Mouse (Mus musculus) liver, postnatal 0 days (tissue): ENCODE measurements around the gene Pbld2. TPM values are rescaled to one million over a fixed set of nuclear protein-coding genes. Genes with fewer than 3 reads are reported as not detected.
"Not testable (repeated sequence)": the region's sequence is repeated elsewhere in the genome, so short reads cannot be mapped to it uniquely, and the experiment has no call there.

Source experiments
- ATAC-seq: fragments of 200-750 bp; cut with Nextera tagmentation; 2 replicates; pipeline ENCODE4 v1.8.0; 2017; ENCODE audit warnings: mild to moderate bottlenecking, moderate library complexity
- DNase-seq: peaks from one replicate; pipeline ENCODE4 v3.0.0-alpha.2; 2016
- H3K27ac ChIP-seq: fragments of 300-500 bp; sonication (generic); 2 replicates; pipeline ENCODE4 v1.5.1; 2014; ENCODE audit warnings: antibody characterized with exemption, moderate library complexity, mild to moderate bottlenecking, low read depth
- H3K27me3 ChIP-seq: fragments of 300-500 bp; sonication (generic); 2 replicates; pipeline ENCODE4 v1.6.1; 2014; ENCODE audit warnings: low read length, control low read depth, mixed read lengths; ENCODE audit not compliant: insufficient read depth
- H3K36me3 ChIP-seq: fragments of 300-500 bp; sonication (generic); replicated peaks from 2 replicates; pipeline ENCODE4 v1.6.1; 2014; ENCODE audit warnings: mild to moderate bottlenecking, control low read depth, low read length, moderate library complexity, mixed read lengths; ENCODE audit not compliant: insufficient read depth
- H3K4me1 ChIP-seq: fragments of 300-500 bp; sonication (generic); 2 replicates; pipeline ENCODE4 v1.6.1; 2014; ENCODE audit warnings: antibody characterized with exemption, mild to moderate bottlenecking, control low read depth; ENCODE audit not compliant: insufficient read depth
- H3K4me2 ChIP-seq: fragments of 300-500 bp; sonication (generic); 2 replicates; pipeline ENCODE4 v1.6.1; 2014; ENCODE audit warnings: low read depth, mild to moderate bottlenecking, low read length, moderate library complexity, mixed read lengths
- H3K4me3 ChIP-seq: fragments of 300-500 bp; sonication (generic); 2 replicates; pipeline ENCODE4 v1.5.1; 2014; ENCODE audit warnings: low read depth, low read length
- H3K9ac ChIP-seq: fragments of 300-500 bp; sonication (generic); replicated peaks from 2 replicates; pipeline ENCODE4 v1.6.1; 2014; ENCODE audit warnings: mild to moderate bottlenecking, moderate library complexity
- H3K9me3 ChIP-seq: fragments of 300-500 bp; sonication (generic); 2 replicates; pipeline ENCODE4 v1.6.1; 2016; ENCODE audit warnings: mild to moderate bottlenecking, control low read depth, low read length, mixed read lengths
- CTCF ChIP-seq: sonication (generic); IDR thresholded peaks from 2 replicates; pipeline ENCODE4 v1.5.1; 2016; ENCODE audit warnings: antibody characterized with exemption, low read depth
- EP300 ChIP-seq: IDR thresholded peaks from 2 replicates; pipeline ENCODE4 v1.6.1; 2016; ENCODE audit warnings: antibody characterized with exemption, low read depth, mild to moderate bottlenecking
- WGBS: fragments of 180-500 bp; shearing (Covaris S2); extraction: QIAGEN DNeasy Blood & Tissue Kit; methylation state at CpG from one replicate; pipeline ENCODE4 v1.1.7; 2014; ENCODE audit not compliant: insufficient replicate concordance; 5-methylcytosine and 5-hydroxymethylcytosine counted together
- polyA plus RNA-seq: library from polyadenylated mRNA; unstranded; fragments of >200 nt; fragmentation: Nextera tagmentation; extraction: Ambion mirVana; gene quantifications from 2 replicates; pipeline ENCODE4 v1.2.1, GENCODE M21; 2015

The Pbld2 gene
- polyA plus RNA-seq, 1 experiment from 2014 or later, result 15.0 TPM

DNA sequence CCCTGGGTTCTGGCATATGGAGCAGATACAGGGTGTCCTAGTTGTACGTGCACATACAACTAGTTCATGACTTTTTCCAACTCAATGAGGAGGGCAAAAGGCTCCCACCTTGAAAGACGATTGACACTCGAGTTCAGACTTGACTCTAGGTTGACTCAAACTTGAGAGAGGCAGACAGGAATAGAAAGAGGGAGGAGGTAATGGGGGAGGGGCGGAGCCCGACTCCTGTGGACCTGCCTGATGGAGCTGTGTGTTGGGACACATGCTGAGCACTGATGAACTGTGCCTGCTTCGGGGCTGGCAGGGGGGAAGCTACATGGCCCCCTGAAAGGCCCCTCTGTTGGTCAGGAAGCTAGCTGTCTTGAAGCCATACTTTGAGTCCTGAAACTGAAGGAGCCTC is 28.9 kb downstream of the Pbld2 start:
- no peaks in the 10 kb centered on the region for H3K9me3 ChIP-seq
- H3K27ac ChIP-seq, result no peak overlapping the region
- H3K4me2 ChIP-seq, result no peak overlapping the region
- no peaks in the 10 kb centered on the region for H3K27me3 ChIP-seq
- H3K9ac ChIP-seq, result no peak overlapping the region
- H3K36me3 ChIP-seq, result no peaks in the 10 kb centered on the region
- H3K4me3 ChIP-seq, result no peak overlapping the region
- H3K4me1 ChIP-seq, result no peaks in the 10 kb centered on the region; the same call in 1 of the 2 replicates
- no peak for ATAC-seq
- WGBS, result 54% methylated on average over 6 of the region's 6 CpGs
- DNase-seq, result no peak
- TF ChIP-seq CTCF (no peak), EP300 (no peak)

DNA sequence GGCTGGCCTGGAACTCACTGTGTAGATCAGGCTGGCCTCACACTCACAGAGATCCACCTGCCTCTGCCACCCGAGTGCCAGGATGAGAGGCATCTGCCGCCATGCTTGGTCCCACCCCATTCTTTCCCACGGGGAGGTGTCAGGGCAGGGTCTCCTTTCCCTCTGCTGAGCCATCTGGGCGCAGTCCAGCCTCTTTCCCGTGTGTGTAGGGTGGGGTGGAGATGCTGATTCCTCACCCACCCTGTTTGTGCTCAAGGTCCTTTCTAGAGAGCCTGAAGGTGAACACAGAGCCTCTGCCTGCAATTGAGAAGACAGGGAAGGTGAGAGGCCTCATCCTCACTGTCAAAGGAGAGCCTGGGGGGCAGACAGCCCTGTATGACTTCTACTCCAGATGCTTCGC is 30.0 kb downstream of the Pbld2 start:
- not testable (repeated sequence) for DNase-seq, H3K9ac ChIP-seq, H3K9me3 ChIP-seq, ATAC-seq, H3K27ac ChIP-seq, H3K27me3 ChIP-seq, H3K4me1 ChIP-seq, H3K36me3 ChIP-seq, H3K4me2 ChIP-seq, H3K4me3 ChIP-seq
- 76% methylated on average over 6 of the region's 6 CpGs for WGBS

DNA sequence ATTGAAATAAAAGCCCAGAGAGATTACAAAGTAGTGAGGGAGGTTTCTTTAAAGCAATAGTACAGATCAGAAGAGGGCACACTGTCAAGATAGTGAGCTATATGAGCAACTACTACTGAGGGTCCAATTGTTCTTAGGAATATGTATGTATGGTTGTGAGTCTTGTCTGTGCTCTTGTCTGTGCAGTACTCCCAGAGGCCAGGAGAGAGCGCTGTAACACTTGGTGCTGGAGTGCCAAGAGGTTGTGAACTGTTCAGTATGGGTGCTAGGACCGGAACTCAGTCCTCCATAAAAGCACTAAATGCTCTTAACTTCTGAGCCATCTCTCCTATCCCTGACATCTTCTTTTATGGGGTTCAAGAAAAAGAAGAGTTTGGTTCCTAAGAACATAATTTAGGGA is 30.5 kb downstream of the Pbld2 start:
- Histone ChIP-seq H3K27ac (no peak overlapping the region), H3K4me2 (no peak overlapping the region), H3K27me3 (no peaks in the 10 kb centered on the region), H3K4me3 (no peak overlapping the region), H3K9ac (no peak overlapping the region), H3K9me3 (no peaks in the 10 kb centered on the region), H3K4me1 (no peaks in the 10 kb centered on the region), H3K36me3 (no peaks in the 10 kb centered on the region)
- DNase-seq (no peak), ATAC-seq (no peak)
- 74% methylated on average over 2 of the region's 2 CpGs for WGBS
- no peak for TF ChIP-seq EP300
- TF ChIP-seq CTCF, result peak; percentile 37

DNA sequence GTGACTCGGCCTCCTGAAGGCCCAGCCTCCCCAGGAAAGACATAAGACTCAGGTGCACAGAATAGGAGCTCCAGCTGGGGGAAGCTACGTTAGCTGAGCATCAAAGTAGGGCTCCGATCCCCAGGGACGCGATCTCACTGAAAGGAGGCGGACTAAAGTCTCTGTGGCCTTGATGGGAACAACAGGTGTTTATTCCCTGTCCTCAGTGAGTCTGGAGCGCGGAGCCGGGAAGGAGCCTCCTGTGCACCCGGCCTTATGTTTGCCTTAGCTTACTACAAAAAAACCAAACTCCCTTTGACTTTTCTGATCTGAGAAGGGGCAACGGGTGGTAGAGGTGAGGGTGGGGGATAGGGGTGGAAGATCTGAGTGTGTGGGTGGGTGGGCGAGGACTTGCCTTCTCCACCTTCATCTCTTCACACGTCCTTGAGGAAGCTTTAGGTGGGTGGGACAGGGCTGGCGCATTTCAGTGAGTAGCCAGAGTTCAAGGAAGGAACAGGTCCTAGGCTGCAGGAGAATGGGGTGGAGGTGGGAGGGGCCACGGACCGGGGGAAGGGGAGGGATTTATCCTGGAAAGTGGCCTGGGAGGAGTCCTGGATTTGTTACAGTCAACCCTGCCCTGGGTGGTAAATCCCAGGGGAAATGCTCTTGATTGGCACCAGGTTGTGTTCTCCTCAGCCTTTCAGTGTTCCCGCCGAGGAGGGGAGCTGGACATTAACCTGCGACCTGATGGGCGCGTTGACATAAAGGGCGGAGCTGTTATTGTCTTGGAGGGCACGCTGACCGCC is 33.0 kb downstream of the Pbld2 start:
- DNase-seq (no peak), ATAC-seq (no peak)
- WGBS, result 48% methylated on average over 24 of the region's 24 CpGs
- Histone ChIP-seq H3K4me3 (no peak overlapping the region), H3K27me3 (no peaks in the 10 kb centered on the region), H3K27ac (no peak overlapping the region), H3K9me3 (no peaks in the 10 kb centered on the region), H3K36me3 (no peaks in the 10 kb centered on the region), H3K9ac (no peak overlapping the region), H3K4me1 (no peaks in the 10 kb centered on the region), H3K4me2 (no peak overlapping the region)
- TF ChIP-seq EP300 (no peak), CTCF (no peak)

DNA sequence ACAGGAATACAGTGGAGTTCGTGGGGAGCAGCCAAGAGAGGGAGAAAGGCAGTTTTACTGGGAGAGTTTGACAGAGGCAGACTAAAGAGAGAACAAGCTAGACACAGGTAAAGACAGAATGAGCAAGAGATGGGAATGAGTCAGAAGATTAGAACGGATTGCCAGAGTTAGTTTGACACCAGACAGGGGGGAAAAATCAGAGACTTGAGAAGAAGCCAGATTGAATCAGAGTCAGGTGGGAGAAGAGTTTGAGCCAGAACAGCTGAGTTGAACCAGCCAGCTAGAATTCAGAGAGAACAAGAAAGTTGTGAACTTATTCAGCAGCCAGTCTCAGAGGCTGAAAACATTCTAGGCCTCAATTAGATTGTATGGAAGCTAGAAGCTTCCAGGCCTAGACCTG is 35.7 kb downstream of the Pbld2 start, which contains the start of gene Pbld1:
TSS of gene Pbld1 (plus strand) at position 301 of the 400 bp plus-strand sequence.
- DNase-seq (no peak), ATAC-seq (no peak)
- H3K27me3 ChIP-seq, result no peaks in the 10 kb centered on the region
- H3K9ac ChIP-seq, result no peak within 1 kb of the TSS; the same call in 1 of the 2 replicates
- H3K9me3 ChIP-seq, result no peaks in the 10 kb centered on the region
- peak within 1 kb of the TSS; percentile 64 for H3K4me2 ChIP-seq
- H3K27ac ChIP-seq, result peak within 1 kb of the TSS; percentile 80
- no peaks in the 10 kb centered on the region for H3K4me1 ChIP-seq
- no peaks in the 10 kb centered on the region for H3K36me3 ChIP-seq
- TF ChIP-seq CTCF (no peak), EP300 (no peak)
- 66% methylated on average over 2 of the region's 2 CpGs for WGBS
- H3K4me3 ChIP-seq, result no peak within 1 kb of the TSS

DNA sequence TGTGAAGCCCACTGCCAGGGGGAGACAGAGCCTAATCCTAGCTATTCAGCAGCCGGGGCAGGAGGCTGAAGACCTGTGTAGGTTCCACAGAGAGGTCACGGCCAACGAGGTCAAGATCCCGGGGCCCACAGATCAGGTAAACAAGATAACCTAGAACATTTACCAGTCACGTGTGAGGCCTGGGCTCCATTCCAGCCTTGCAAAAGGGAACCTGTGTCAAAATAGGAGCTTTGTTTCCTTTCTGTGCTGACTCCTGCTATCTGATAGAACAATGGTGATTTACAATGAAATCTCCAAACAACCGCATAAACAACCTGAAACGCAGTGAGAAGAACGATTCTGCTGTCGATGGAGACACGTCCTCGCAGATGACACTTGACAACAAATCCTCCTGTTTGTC is 36.3 kb downstream of the Pbld2 start:
- Histone ChIP-seq H3K27me3 (no peaks in the 10 kb centered on the region), H3K9ac (no peak overlapping the region; the same call in 1 of the 2 replicates), H3K36me3 (no peaks in the 10 kb centered on the region), H3K27ac (peak overlapping the region; percentile 80), H3K4me3 (no peak overlapping the region), H3K4me1 (no peaks in the 10 kb centered on the region), H3K9me3 (no peaks in the 10 kb centered on the region), H3K4me2 (peak overlapping the region; percentile 64; the same call in 1 of the 2 replicates)
- WGBS, result 51% methylated on average over 11 of the region's 11 CpGs
- no peak for TF ChIP-seq CTCF
- TF ChIP-seq EP300, result peak; percentile 46
- DNase-seq (peak; percentile 78), ATAC-seq (peak; percentile 79)
